Mouse (Mus musculus) E14TG2a.4 (cell line): ENCODE results near the gene Foxi3.

Source experiments
- H3K27me3 ChIP-seq: 2 replicates; pipeline ENCODE4 v1.6.1; 2014; ENCODE audit warnings: low read length, control low read depth; ENCODE audit not compliant: insufficient read depth
- H3K36me3 ChIP-seq: 2 replicates; pipeline ENCODE4 v1.6.1; 2014; ENCODE audit warnings: low read length, control low read depth; ENCODE audit not compliant: insufficient read depth
- H3K4me1 ChIP-seq: replicated peaks from 2 replicates; pipeline ENCODE4 v1.6.1; 2014; ENCODE audit warnings: low read depth, low read length, control low read depth
- H3K4me3 ChIP-seq: replicated peaks from 2 replicates; pipeline ENCODE4 v1.5.1; 2014; ENCODE audit warnings: mild to moderate bottlenecking, low read length
- H3K9me3 ChIP-seq: 2 replicates; pipeline ENCODE4 v1.6.1; 2014; ENCODE audit warnings: low read length, control low read depth
- CTCF ChIP-seq: conservative IDR thresholded peaks from 2 replicates; pipeline ENCODE4 v1.5.1; 2014; ENCODE audit warnings: low read length
- NANOG ChIP-seq: IDR thresholded peaks from 2 replicates; pipeline ENCODE4 v1.6.1; 2014; ENCODE audit warnings: borderline replicate concordance, low read length, mixed read lengths
- POU5F1 ChIP-seq: IDR thresholded peaks from 2 replicates; pipeline ENCODE4 v1.6.1; 2014; ENCODE audit warnings: low read length, borderline replicate concordance

The Foxi3 gene

GRCm38 (mm10) chr6:70953274-70953673 lies 3.1 kb upstream of the Foxi3 start:
- no peaks in the 10 kb centered on the region for H3K9me3 ChIP-seq
- no peak overlapping the region for H3K4me3 ChIP-seq
- H3K4me1 ChIP-seq, result peaks cover 21% of the 10 kb centered on the region
- no peaks in the 10 kb centered on the region for H3K36me3 ChIP-seq
- peaks cover 83% of the 10 kb centered on the region for H3K27me3 ChIP-seq
- TF ChIP-seq POU5F1 (no peak), CTCF (no peak), NANOG (no peak)

- Histone ChIP-seq H3K4me1 (peaks cover 21% of the 10 kb centered on the region), H3K36me3 (no peaks in the 10 kb centered on the region), H3K27me3 (peaks cover 86% of the 10 kb centered on the region), H3K9me3 (no peaks in the 10 kb centered on the region), H3K4me3 (no peak overlapping the region)
- TF ChIP-seq NANOG, result no peak
- peak; percentile 14; the same call in 1 of the 2 replicates for TF ChIP-seq CTCF
Measured at GRCm38 (mm10) chr6:70954040-70954439, 2.3 kb upstream of the Foxi3 start.

- Histone ChIP-seq H3K4me3 (no peak overlapping the region), H3K36me3 (no peaks in the 10 kb centered on the region), H3K4me1 (peaks cover 25% of the 10 kb centered on the region), H3K27me3 (peaks cover 90% of the 10 kb centered on the region), H3K9me3 (no peaks in the 10 kb centered on the region)
- no peak for TF ChIP-seq CTCF
- TF ChIP-seq NANOG, result no peak
- no peak for TF ChIP-seq POU5F1
Measured at GRCm38 (mm10) chr6:70955291-70955800, 985 bp upstream of the Foxi3 start.

- Histone ChIP-seq H3K4me3 (peak overlapping the region; percentile 83), H3K27me3 (peaks cover 92% of the 10 kb centered on the region), H3K4me1 (peaks cover 30% of the 10 kb centered on the region), H3K36me3 (peaks cover 4% of the 10 kb centered on the region; the same call in 1 of the 2 replicates), H3K9me3 (no peaks in the 10 kb centered on the region)
- TF ChIP-seq NANOG (no peak), CTCF (no peak), POU5F1 (no peak)
Measured at GRCm38 (mm10) chr6:70955841-70956240, 490 bp upstream of the Foxi3 start.

- peaks cover 30% of the 10 kb centered on the region for H3K4me1 ChIP-seq
- peak overlapping the region; percentile 83 for H3K4me3 ChIP-seq
- peaks cover 92% of the 10 kb centered on the region for H3K27me3 ChIP-seq
- no peaks in the 10 kb centered on the region for H3K9me3 ChIP-seq
- TF ChIP-seq NANOG (no peak), POU5F1 (no peak), CTCF (no peak)
- H3K36me3 ChIP-seq, result peaks cover 9% of the 10 kb centered on the region; the same call in 1 of the 2 replicates
Measured at GRCm38 (mm10) chr6:70956936-70957335, 605 bp downstream of the Foxi3 start.

GRCm38 (mm10) chr6:70957341-70957940 lies 1.1 kb downstream of the Foxi3 start:
- TF ChIP-seq POU5F1 (no peak), CTCF (no peak), NANOG (no peak)
- H3K36me3 ChIP-seq, result peaks cover 9% of the 10 kb centered on the region; the same call in 1 of the 2 replicates
- peaks cover 91% of the 10 kb centered on the region for H3K27me3 ChIP-seq
- H3K9me3 ChIP-seq, result no peaks in the 10 kb centered on the region
- H3K4me3 ChIP-seq, result peak overlapping the region; percentile 83
- H3K4me1 ChIP-seq, result peaks cover 30% of the 10 kb centered on the region

- Histone ChIP-seq H3K27me3 (peaks cover 50% of the 10 kb centered on the region), H3K36me3 (peaks cover 9% of the 10 kb centered on the region; the same call in 1 of the 2 replicates), H3K4me1 (peaks cover 71% of the 10 kb centered on the region), H3K9me3 (no peaks in the 10 kb centered on the region), H3K4me3 (no peak overlapping the region)
- no peak for TF ChIP-seq CTCF
- TF ChIP-seq NANOG, result peak; percentile 48; the same call in 1 of the 2 replicates
- peak; percentile 94 for TF ChIP-seq POU5F1
Measured at GRCm38 (mm10) chr6:70964116-70964830, 7.9 kb downstream of the Foxi3 start.

GRCm38 (mm10) chr6:70965694-70966093 lies 9.4 kb downstream of the Foxi3 start:
- no peak for TF ChIP-seq NANOG
- no peak for TF ChIP-seq CTCF
- TF ChIP-seq POU5F1, result no peak

More at GRCm38 (mm10) chr6:70965694-70966093, 9.4 kb downstream of the Foxi3 start:
- Histone ChIP-seq H3K9me3 (no peaks in the 10 kb centered on the region), H3K36me3 (peaks cover 7% of the 10 kb centered on the region; the same call in 1 of the 2 replicates), H3K27me3 (peaks cover 48% of the 10 kb centered on the region), H3K4me3 (peak overlapping the region; percentile 29; the same call in 1 of the 2 replicates), H3K4me1 (peaks cover 71% of the 10 kb centered on the region)
